Mouse (Mus musculus) left cerebral cortex, postnatal 36 days (tissue): Measurements from ENCODE around the gene Kctd15. TPM values are rescaled to one million over a fixed set of nuclear protein-coding genes. Genes with fewer than 3 reads are reported as not detected.

Experiments used
- DNase-seq, 2 experiments: peaks; one replicate each; pipeline ENCODE4 v3.0.0; 2021 to 2022; ENCODE audit warnings: low spot score in 2 of 2, mixed read lengths in 1 of 2
- intact Hi-C: fragments of 180-260 bp; cut with DNase I; formaldehyde crosslinking; loops from one replicate; pipeline ENCODE4 v1.15.1; 2025
- total RNA-seq, 2 experiments: library from RNA; stranded (reverse); gene quantifications; 2 replicates each; pipeline ENCODE4 v1.2.3; 2021

Gene Kctd15
- total RNA-seq, 2 experiments from 2014 or later = 11.7 to 14.0 TPM

GRCm38 (mm10) chr7:34636661-34637060, 19.9 kb downstream of the Kctd15 start:
- intact Hi-C loops = no loop called here
- DNase-seq = no peak

GRCm38 (mm10) chr7:34632966-34633742, 23.4 kb downstream of the Kctd15 start:
- no peak for DNase-seq
- intact Hi-C loops = no loop called here

GRCm38 (mm10) chr7:34630211-34631085, 26.1 kb downstream of the Kctd15 start:
- intact Hi-C loops = loop anchor here (2.0 kb wide), 1 partner anchor 24 kb away; no protein-coding TSS in a partner anchor
- peak; percentile 34 to 35 for DNase-seq

GRCm38 (mm10) chr7:34629702-34630210, 26.8 kb downstream of the Kctd15 start:
- no peak for DNase-seq
- intact Hi-C loops = loop anchor here (2.0 kb wide), 1 partner anchor 25 kb away; no protein-coding TSS in a partner anchor

GRCm38 (mm10) chr7:34620411-34620810, 36.1 kb downstream of the Kctd15 start:
- intact Hi-C loops = no loop called here
- no peak for DNase-seq

- intact Hi-C loops = no loop called here
- DNase-seq = no peak
These were observed 38.2 kb downstream of the Kctd15 start for GRCm38 (mm10) chr7:34618141-34618890.

- DNase-seq = no peak
- intact Hi-C loops = no loop called here
These were observed 40.3 kb downstream of the Kctd15 start for GRCm38 (mm10) chr7:34616275-34616674.

- intact Hi-C loops = no loop called here
- DNase-seq = no peak
These were observed 46.1 kb downstream of the Kctd15 start for GRCm38 (mm10) chr7:34610445-34610844.

GRCm38 (mm10) chr7:34607334-34607970, 49.1 kb downstream of the Kctd15 start:
- DNase-seq = no peak
- intact Hi-C loops = no loop called here

GRCm38 (mm10) chr7:34606729-34607128, 49.8 kb downstream of the Kctd15 start:
- no peak for DNase-seq
- intact Hi-C loops = no loop called here

- intact Hi-C loops = no loop called here
- DNase-seq = no peak
These were observed 50.5 kb downstream of the Kctd15 start for GRCm38 (mm10) chr7:34606051-34606450.

- no peak for DNase-seq
- intact Hi-C loops = no loop called here
These were observed 58.0 kb downstream of the Kctd15 start for GRCm38 (mm10) chr7:34598576-34598975.

- intact Hi-C loops = no loop called here
- DNase-seq = no peak
These were observed 58.5 kb downstream of the Kctd15 start for GRCm38 (mm10) chr7:34597986-34598385.

GRCm38 (mm10) chr7:34596531-34597235, 59.8 kb downstream of the Kctd15 start:
- intact Hi-C loops = no loop called here
- DNase-seq = no peak

GRCm38 (mm10) chr7:34595307-34595565, 61.3 kb downstream of the Kctd15 start:
- intact Hi-C loops = no loop called here
- DNase-seq = no peak

GRCm38 (mm10) chr7:34594501-34595306, 61.8 kb downstream of the Kctd15 start:
- peak in 1 of 2 experiments; percentile 13 for DNase-seq
- intact Hi-C loops = no loop called here

GRCm38 (mm10) chr7:34590711-34591110, 65.8 kb downstream of the Kctd15 start:
- intact Hi-C loops = no loop called here
- DNase-seq = no peak
